Mouse (Mus musculus) splenic B cell, adult 2 months (primary cell): Measurements from ENCODE around the gene Nf2.

Experiments
- DNase-seq: peaks from one replicate; pipeline ENCODE4 v3.0.0-alpha.2; 2011; ENCODE audit warnings: low read depth, low spot score
- H3K27me3 ChIP-seq: 2 replicates; pipeline ENCODE4 v1.6.1; 2012; ENCODE audit warnings: mild to moderate bottlenecking, low read length, moderate library complexity, mixed read lengths; ENCODE audit not compliant: control insufficient read depth, poor library complexity, insufficient read depth, severe bottlenecking
- H3K36me3 ChIP-seq: 2 replicates; pipeline ENCODE4 v1.6.1; 2012; ENCODE audit warnings: mild to moderate bottlenecking, low read length, moderate library complexity, mixed read lengths; ENCODE audit not compliant: control insufficient read depth, poor library complexity, insufficient read depth, severe bottlenecking

Gene Nf2

GRCm38 (mm10) chr11:4731781-4732180 is 117.6 kb downstream of the Nf2 start:
- Histone ChIP-seq H3K36me3 (peaks cover 7% of the 10 kb centered on the region; the same call in 1 of the 2 replicates), H3K27me3 (no peaks in the 10 kb centered on the region)
- DNase-seq: no peak

GRCm38 (mm10) chr11:4730913-4731312 is 118.4 kb downstream of the Nf2 start:
- Histone ChIP-seq H3K36me3 (peaks cover 7% of the 10 kb centered on the region; the same call in 1 of the 2 replicates), H3K27me3 (no peaks in the 10 kb centered on the region)
- no peak for DNase-seq

DNA sequence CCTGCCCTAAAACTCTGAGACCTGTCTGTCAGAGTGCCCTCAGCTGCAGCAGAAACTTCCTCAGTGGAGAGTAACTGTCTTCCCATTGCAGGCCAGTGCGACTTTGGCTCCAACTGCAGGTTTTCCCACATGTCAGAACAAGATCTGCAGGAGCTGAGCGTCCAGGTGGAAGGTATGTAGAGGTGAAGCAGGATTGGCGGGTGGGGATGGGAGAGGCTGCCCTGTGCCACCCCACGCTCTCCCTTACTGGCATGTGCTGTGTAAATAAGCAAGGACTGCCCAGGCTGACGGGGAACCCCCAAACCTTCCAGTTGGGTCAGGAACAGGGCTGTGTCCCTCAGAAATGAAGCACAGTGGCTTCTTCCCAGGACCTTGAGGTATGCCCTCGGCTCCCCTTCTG is 119.2 kb downstream of the Nf2 start:
- H3K36me3 ChIP-seq: peaks cover 7% of the 10 kb centered on the region; the same call in 1 of the 2 replicates
- no peak for DNase-seq
- H3K27me3 ChIP-seq: no peaks in the 10 kb centered on the region

- DNase-seq: no peak
Observed at GRCm38 (mm10) chr11:4729603-4730002, 119.7 kb downstream of the Nf2 start.

GRCm38 (mm10) chr11:4721728-4722127 is 127.6 kb downstream of the Nf2 start:
- DNase-seq: no peak
- Histone ChIP-seq H3K36me3 (peaks cover 5% of the 10 kb centered on the region), H3K27me3 (no peaks in the 10 kb centered on the region)

More at GRCm38 (mm10) chr11:4729603-4730002, 119.7 kb downstream of the Nf2 start:
- peaks cover 5% of the 10 kb centered on the region for H3K36me3 ChIP-seq
- no peaks in the 10 kb centered on the region for H3K27me3 ChIP-seq

- no peak for DNase-seq
- Histone ChIP-seq H3K36me3 (peaks cover 5% of the 10 kb centered on the region), H3K27me3 (no peaks in the 10 kb centered on the region)
Observed at GRCm38 (mm10) chr11:4720900-4721580, 128.3 kb downstream of the Nf2 start.

DNA sequence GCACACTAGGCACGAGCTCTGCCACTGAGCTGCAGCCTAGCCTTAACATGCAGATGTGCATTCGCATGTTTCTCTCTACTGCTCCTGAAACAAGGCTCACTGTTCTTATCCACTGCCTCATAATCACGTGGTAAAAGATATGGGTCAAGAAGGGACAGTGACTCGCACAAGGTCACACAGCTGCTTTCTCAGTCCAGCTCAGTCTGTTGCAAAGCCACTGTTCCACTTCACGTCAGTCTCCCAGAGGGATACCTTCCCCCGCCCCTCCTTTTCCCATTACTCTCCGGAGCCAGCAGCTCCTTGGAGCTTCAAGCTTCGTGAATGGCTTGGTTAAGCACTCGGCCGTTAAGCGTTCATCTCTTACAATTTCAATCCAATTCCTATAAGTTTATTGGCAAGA is 128.9 kb downstream of the Nf2 start:
- Histone ChIP-seq H3K27me3 (no peaks in the 10 kb centered on the region), H3K36me3 (peaks cover 5% of the 10 kb centered on the region)
- no peak for DNase-seq

- Histone ChIP-seq H3K27me3 (no peaks in the 10 kb centered on the region), H3K36me3 (peaks cover 5% of the 10 kb centered on the region)
- no peak for DNase-seq
Observed at GRCm38 (mm10) chr11:4719961-4720360, 129.4 kb downstream of the Nf2 start.

- peaks cover 5% of the 10 kb centered on the region for H3K36me3 ChIP-seq
- DNase-seq: no peak
- no peaks in the 10 kb centered on the region for H3K27me3 ChIP-seq
Observed at GRCm38 (mm10) chr11:4718548-4718947, 130.8 kb downstream of the Nf2 start.

DNA sequence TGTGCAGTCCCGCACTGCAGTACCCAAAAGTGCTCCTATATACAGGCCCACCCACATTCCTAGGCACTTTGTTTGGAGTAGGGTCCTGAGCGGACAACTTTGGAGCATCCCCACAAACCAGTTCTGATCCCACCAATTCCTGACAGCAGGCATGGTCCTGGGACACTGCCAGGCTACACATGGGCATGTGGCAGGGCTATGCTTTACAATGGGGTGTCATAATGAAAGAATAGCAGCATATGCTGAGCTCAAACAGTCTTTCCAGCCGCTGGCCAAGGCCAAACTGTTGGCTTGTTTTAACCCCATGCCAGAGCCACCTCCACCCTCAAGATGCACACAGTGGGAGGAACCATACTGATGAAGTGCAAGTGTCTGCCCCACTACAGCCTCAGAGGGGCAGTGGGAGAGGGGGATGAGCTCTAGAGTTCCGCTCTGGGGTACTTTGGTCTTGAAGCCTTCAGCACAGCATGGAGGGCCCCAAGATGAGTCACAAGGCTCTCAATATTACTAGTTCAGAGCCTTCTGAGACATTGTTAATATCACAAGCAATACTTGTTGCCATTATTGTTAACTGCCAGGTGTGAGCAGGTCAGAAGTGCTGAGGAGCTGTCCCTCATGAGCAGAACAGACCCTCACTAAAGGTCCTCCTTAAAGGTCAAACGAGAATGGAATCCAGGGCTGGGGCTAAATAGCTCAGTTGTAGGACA is 132.7 kb downstream of the Nf2 start:
- H3K27me3 ChIP-seq: no peaks in the 10 kb centered on the region
- no peaks in the 10 kb centered on the region; the same call in 1 of the 2 replicates for H3K36me3 ChIP-seq
- no peak for DNase-seq
